Mouse (Mus musculus) frontal cortex, adult (tissue): ENCODE data around the gene Hand1.
"Not testable (repeated sequence)": the region's sequence is repeated elsewhere in the genome, so short reads cannot be mapped to it uniquely, and the experiment has no call there.

Experiments used
- ATAC-seq: cut with Nextera tagmentation; 2 replicates; pipeline ENCODE4 v1.9.2; 2017; ENCODE audit warnings: mild to moderate bottlenecking, moderate library complexity, mixed read lengths; ENCODE audit not compliant: low TSS enrichment

The Hand1 gene

DNA sequence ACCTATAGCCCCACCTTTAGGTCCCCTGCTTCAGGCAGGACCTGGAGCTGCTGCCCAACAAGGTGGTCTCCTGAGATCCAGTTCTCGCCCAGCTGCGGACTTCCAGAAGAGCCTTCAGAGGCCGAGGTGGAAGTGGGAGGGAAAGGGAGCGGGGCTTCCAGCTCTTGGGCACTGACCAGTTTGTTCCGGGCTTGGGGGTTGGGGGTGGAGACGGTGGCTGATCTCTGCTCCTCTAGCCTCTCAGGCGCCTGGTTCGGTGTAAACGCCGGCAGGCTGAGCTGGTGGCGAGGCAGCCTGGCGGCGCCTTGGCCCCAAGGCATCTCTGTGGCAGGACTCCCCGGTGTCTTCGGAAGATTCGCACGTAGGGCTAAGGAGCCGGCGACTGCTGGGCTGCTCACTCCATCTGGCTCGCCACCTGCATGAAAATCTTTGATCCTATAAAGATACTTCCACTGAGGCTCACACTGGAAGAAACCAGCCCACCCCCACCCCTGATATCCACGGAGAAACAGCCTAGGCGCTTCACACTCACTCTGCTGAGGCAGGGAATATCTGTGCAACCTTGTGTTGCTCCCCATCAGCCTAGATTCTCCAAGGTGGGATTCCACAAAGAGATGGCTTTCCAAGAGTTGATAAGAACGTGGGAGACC is at the start of gene Hand1:
TSS of gene Hand1 (minus strand) at position 267 of the 650 bp plus-strand sequence.
- no peak for ATAC-seq

DNA sequence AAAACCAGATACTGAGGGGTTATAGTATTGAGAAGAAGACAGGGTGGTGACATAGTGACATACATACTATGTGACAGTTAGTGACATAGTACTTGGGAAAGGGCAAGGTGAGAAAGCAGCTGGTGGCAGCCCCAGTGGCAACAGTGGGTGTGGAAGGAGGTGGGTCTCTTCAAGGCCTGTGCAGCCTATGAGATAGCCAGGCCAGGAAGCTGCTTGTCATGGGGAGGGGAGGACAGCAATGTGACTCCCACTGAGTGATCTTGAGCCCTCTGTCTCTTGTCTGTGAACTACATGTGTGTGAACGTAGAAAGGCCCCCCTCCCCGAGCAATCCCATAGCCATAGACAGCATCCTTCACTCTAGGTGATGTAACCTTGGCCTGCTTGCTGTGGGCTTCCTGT is 43.5 kb upstream of the Hand1 start:
- ATAC-seq: no peak

DNA sequence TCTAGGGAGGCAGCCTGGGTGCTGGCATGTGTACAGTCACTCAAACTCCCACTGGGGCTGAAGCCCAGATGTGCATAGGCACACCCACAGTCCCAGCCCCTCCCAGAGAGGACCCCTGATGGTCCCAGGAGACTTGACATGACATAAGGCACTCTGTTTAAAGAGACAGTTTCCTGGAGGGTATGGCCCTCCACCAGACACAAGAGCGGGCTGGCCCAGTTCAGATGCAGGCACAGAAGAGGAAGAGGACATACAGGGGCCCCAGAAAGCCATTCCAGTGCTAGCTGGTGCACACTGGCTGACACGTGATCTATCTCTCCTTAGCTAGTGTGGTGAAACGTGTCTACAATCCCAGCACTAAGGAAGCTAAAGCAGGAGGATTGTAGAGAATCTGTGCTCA is 40.4 kb upstream of the Hand1 start:
- no peak for ATAC-seq

DNA sequence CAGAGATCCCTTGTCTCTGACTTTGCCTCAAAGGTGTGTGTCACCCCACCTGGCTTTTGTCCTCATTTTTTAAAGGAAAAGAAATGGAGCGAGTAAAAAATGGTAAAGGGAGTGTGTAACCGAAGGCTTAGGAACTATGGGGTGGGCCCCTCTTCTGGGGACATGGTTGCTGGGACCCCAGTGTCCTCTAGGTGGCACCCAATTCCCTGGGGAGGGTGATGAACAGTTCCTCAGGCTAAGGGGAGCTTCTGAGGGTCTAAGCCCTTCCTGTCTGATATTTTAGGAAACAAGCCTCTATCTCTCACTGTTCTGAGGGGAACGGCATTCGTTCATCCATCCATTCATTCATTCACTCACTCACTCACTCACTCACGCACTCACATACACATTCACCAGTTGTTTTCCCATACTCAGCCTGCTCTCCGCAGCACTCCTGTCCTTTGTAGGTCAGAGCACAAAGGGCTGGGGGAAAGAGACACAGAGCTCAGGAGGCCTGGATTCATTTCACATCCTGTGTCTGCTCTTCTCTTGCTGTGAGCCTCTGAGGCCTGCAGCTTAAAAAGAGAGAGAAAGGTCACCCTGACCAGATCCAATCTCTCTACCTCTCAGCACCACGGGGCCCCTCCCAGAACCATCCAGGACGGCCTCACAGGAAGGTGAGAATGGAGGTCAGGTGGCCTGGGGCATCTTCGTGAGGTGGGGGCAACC is 36.3 kb upstream of the Hand1 start:
- ATAC-seq: no peak; the same call in 1 of the 2 replicates

- ATAC-seq: no peak
These were observed 33.8 kb upstream of the Hand1 start for GRCm38 (mm10) chr11:57866466-57866865.

DNA sequence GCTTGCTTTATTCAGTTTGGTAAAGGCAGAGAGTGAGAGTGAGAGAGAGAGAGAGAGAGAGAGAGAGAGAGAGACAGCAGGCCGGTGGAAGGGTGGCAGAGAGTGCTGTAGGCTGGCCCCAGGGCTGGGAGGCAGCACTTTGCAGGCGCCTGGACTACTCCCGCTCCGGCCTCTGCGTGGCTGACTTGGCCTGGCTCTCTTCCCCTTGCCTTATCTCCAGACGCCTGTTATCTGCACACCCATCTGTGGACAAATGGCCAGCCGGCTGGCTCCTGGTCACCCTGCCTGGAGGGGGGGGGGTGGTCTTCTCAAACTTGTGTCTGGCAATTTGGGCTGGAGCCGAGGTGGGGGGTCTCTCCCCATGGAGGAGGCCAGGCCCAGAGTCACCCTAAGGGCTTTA is 32.0 kb upstream of the Hand1 start:
- ATAC-seq: no peak

DNA sequence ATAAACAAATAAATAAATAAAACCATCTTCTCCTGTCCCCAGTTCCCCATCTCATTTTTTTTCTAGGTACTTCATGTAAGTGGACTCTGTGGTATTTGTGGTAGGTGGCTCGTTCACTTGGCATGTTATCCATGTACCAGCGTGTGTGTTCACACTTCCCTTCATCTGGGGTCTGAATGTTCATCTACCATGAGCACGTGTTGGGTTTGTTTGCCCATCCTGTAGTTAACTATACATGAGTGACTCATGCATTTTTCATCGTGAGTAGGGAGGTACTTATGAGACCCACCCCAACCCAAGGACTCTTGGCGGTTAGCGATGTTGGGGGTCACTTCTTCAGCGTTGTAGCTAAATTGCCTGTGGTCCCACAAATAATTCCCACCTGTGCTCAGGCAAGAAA is 29.5 kb upstream of the Hand1 start:
- ATAC-seq: no peak

GRCm38 (mm10) chr11:57857709-57858108 is 25.1 kb upstream of the Hand1 start:
- no peak for ATAC-seq

DNA sequence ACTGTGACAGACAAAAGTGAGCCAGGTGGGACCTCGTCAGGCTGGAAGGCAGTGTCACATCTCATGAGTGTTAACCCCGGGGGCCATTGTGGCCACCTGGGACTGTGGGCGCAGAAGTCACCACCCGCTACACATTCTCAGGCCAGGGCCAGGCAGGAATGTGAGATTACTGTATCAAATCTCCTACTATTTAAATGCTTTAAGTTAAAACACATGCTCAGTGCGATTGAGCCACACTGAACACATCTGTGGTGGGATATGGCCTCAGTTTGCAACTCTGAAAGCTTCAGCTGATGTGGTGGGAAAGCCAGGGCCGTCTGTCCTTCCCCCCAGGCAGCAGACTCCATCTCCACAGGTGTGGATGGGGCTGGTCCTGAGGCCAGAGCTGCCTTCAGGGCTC is 21.0 kb upstream of the Hand1 start:
- ATAC-seq: no peak

- no peak for ATAC-seq
These were observed 18.3 kb upstream of the Hand1 start for GRCm38 (mm10) chr11:57850931-57851330.

- no peak for ATAC-seq
These were observed 17.7 kb upstream of the Hand1 start for GRCm38 (mm10) chr11:57850298-57850697.

GRCm38 (mm10) chr11:57847396-57847795 is 14.8 kb upstream of the Hand1 start:
- no peak for ATAC-seq

GRCm38 (mm10) chr11:57846421-57847363 is 14.1 kb upstream of the Hand1 start:
- ATAC-seq: not testable (repeated sequence)

GRCm38 (mm10) chr11:57841391-57841790 is 8.8 kb upstream of the Hand1 start:
- no peak for ATAC-seq

GRCm38 (mm10) chr11:57840986-57841385 is 8.4 kb upstream of the Hand1 start:
- ATAC-seq: no peak

- ATAC-seq: no peak
These were observed 5.5 kb upstream of the Hand1 start for GRCm38 (mm10) chr11:57837861-57838680.

GRCm38 (mm10) chr11:57836872-57837680 is 4.5 kb upstream of the Hand1 start:
- no peak for ATAC-seq

DNA sequence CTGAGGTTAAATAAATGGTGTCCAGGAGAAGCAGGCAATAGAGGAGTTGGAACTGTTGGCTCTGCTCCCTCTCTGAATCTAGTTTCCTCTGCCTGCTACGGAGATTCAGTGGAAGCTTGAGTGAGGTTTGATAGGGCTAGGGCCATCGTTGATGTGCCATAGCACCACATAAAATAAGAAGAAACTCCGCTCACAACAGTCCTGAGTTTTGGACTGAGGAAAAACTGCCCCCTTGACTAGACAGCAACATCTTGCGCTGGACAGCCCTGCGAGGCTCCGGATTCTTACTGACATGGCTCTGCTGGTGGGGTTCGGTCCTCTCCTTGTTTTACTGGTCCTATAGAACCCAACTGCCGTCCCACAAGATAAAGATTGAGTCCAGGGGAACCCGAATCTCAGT is 3.8 kb upstream of the Hand1 start:
- ATAC-seq: no peak

DNA sequence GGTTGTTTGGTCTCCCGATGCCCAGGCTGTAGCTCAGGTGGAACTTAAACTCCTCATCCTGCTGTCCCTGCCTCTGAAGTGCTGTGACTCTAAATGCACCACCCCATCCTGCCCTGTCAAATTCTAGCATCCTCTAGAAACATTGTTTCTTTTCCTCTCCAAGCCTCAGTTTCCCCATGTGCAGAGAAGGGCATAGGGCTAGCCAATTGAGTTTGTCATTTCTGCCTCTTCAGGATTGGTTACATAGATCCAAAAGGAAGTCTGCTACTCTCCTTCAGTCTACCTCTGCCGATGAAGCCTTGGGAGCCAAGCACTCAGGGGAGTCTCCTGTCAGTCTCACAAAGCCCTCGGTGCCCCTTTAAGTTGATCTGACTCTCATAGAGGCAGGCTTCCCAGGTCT is 3.3 kb upstream of the Hand1 start:
- ATAC-seq: no peak

- ATAC-seq: no peak
These were observed 2.7 kb upstream of the Hand1 start for GRCm38 (mm10) chr11:57835331-57835730.

DNA sequence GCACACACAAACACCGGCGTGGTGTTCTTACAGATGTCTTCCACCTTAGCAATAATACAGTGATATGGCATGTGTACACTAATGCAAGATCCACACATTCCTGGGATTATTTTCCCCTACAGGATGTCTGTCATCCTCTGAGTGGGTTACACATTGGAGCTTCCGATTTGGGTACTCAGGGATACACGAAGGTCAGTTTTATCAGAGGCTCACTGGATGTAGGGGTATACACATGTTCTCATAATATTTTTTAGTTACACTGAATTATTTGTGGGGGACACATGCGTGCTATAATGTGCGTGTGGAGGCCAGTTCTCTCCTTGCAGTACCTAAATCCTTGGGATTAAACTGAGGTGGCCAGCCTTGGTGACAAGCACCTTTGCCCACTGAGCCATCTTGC is 1.4 kb upstream of the Hand1 start:
- ATAC-seq: no peak
